Mouse (Mus musculus): ENCODE results near the gene Arl8b. TPM values are rescaled to one million over a fixed set of nuclear protein-coding genes. Genes with fewer than 3 reads are reported as not detected.
"Not testable (repeated sequence)": the region's sequence is repeated elsewhere in the genome, so short reads cannot be mapped to it uniquely, and the experiment has no call there.

Arl8b gene
- total RNA-seq, 2 experiments from 2014 or later: 92.3 to 95.7 TPM

DNA sequence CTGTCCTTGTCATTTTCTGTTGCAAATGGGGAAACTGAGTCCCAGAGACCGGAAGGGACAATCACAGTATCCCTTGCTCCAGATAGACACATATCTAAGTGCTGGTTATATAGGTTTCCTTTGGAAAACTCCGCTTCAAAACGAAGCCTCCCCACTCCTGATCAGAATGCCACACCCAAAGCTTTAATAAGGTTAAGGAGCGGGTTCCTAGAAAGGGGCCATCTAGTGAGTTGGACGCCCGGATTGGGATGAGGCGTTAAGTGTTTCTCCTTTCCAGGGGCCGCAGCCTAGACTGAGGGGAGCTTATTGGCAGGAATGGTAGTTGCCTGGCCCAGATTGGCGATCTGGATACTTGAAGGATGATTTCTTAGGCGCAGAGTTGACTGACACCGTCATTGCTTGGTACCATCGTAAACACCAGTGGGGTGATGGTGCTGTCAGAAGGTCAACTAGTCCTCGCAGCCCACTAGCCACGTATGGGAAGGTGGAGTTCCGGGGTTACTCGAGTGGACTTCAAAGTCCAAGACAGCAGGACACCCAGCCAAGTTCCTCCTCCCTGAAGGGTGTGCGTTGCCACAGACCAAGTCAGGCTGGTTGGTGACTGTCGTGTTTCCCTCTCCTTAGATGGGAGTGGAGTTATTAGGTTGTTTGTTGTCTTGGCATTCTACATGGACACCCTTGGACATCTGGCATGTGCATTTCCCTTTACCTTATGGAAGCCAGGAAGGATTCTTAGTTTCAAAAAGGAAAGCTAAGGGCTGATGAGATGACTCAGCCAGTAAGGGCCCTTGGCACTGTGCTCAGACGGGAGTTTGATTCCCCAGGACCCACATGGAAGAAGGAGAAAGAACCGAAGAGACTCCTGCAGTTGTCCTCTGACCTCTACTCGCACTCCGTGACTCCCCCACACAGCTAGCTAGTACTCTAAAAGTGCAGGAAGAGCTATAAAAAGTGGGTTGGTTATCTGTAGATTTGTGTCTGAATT lies 46.8 kb downstream of the Arl8b start:
- intact Hi-C loops (cut with DNase I): no loop called here
- DNase-seq: peak; percentile 33 to 36

DNA sequence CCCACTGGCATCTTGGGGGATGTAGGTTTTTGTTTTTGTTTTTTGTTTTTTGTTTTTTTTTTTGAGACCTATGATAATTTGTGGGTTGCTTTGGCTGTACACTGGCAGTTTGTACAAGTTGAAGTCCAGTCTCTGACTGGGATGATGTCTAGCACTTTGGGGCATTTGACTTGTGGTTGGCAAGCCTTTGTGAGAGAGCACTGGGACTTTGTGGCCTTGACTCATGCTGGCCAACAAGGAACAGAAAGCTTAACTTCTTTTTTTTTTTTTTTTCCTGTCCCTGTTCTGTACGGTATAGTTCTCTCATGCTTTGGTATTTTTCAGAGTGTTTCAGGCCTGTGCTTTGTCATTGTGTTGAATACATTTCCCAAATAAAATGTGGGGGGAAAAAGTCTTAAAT lies 49.3 kb downstream of the Arl8b start:
- intact Hi-C loops (cut with DNase I): no loop called here
- no peak for DNase-seq

DNA sequence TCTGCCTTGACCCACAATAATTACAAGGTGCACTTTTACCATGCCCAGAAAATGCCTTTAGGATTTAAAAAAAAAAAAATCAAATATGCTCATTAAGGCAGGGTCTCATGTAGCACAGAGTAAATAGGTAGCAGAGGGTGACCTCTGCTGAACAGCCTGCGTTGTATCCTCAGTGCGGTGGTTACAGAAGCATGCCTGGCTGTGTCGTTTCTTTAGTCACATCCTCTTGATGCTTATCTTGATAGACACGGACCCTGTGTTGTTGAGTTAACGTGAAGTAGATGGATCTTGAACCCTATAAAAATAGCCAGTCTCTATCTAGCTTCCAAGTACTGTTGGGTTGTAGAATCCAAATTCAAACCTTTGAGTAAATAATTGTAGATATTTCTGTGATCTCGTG lies 50.1 kb downstream of the Arl8b start:
- no peak for DNase-seq
- intact Hi-C loops (cut with DNase I): no loop called here

DNA sequence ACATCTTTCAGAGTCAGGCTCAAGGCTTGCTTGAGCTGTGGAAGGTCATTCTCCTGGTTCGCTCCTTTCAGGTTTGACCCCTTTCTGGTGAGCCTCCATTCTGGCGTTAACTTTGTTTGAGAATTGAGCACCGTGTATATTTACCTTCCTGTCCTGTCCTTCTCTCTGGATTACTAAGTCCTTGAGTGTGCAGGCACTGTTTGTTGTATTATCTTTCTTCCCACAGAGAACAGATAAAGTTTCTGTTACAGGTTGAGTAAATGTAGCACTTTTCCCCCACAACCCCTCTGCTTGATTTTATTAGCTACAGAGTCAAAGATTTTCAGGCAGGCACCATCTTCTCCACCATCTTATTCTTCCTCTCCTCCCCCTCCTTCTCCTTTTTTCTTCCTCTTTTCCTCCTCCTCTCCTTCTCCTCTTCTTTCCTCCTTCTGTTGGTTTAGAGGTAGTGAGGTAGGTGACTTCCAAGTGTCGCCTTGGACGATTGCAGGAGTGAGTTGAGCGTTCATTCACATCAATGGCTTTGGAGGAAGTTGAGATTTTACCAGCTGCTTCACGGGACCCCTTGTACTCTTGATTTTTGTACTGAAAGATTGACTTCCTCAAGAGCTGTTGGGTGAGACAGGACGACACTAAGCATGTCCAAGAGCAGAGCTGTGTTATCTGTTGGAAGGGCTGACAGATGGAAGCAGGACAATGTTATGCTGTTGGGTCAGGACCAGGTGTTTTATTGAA lies 51.2 kb downstream of the Arl8b start:
- intact Hi-C loops (cut with DNase I): no loop called here

GRCm38 (mm10) chr6:108835765-108836691 lies 53.1 kb downstream of the Arl8b start:
- peak; percentile 13 to 28 for DNase-seq

More for the DNA sequence above, 51.2 kb downstream of the Arl8b start:
- no peak for DNase-seq

GRCm38 (mm10) chr6:108837081-108837480 lies 54.2 kb downstream of the Arl8b start:
- intact Hi-C loops (cut with DNase I): no loop called here
- DNase-seq: no peak

More at GRCm38 (mm10) chr6:108835765-108836691, 53.1 kb downstream of the Arl8b start:
- intact Hi-C loops (cut with DNase I): no loop called here

GRCm38 (mm10) chr6:108837958-108838357 lies 55.1 kb downstream of the Arl8b start:
- DNase-seq: no peak
- intact Hi-C loops (cut with DNase I): no loop called here

DNA sequence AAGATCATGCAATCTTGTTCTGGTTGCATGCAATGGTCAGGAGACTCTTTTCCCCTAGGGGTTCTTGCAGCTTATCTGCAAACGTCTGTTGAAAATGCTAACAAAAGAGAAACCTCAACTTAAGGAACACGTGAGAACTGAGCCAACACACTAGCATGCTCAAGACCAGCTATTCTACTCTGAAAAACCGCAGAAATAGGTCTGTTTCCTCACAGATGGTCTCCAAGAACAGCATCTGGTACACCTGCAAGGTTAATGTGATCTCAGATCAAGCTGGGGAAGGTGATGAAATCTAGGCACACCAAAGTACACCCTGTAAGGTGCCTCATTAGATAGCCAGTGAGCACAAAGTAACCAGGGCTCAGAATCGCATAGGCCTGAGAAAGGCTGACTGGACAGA lies 56.5 kb downstream of the Arl8b start:
- DNase-seq: no peak
- intact Hi-C loops (cut with DNase I): no loop called here

- no peak for DNase-seq
- intact Hi-C loops (cut with DNase I): no loop called here
Measured at GRCm38 (mm10) chr6:108840861-108841640, 58.2 kb downstream of the Arl8b start.

GRCm38 (mm10) chr6:108843664-108844063 lies 60.8 kb downstream of the Arl8b start:
- intact Hi-C loops (cut with DNase I): no loop called here
- no peak for DNase-seq

- intact Hi-C loops (cut with DNase I): no loop called here
- DNase-seq: no peak
Measured at GRCm38 (mm10) chr6:108844093-108844492, 61.2 kb downstream of the Arl8b start.

- no peak for DNase-seq
- intact Hi-C loops (cut with DNase I): no loop called here
Measured at GRCm38 (mm10) chr6:108844771-108845170, 61.9 kb downstream of the Arl8b start.

- intact Hi-C loops (cut with DNase I): no loop called here
Measured at GRCm38 (mm10) chr6:108852088-108852670, 69.3 kb downstream of the Arl8b start.

GRCm38 (mm10) chr6:108852986-108853385 lies 70.1 kb downstream of the Arl8b start:
- DNase-seq: no peak
- intact Hi-C loops (cut with DNase I): no loop called here

More at GRCm38 (mm10) chr6:108852088-108852670, 69.3 kb downstream of the Arl8b start:
- no peak for DNase-seq

- intact Hi-C loops (cut with DNase I): no loop called here
- no peak for DNase-seq
Measured at GRCm38 (mm10) chr6:108858583-108858982, 75.7 kb downstream of the Arl8b start.

DNA sequence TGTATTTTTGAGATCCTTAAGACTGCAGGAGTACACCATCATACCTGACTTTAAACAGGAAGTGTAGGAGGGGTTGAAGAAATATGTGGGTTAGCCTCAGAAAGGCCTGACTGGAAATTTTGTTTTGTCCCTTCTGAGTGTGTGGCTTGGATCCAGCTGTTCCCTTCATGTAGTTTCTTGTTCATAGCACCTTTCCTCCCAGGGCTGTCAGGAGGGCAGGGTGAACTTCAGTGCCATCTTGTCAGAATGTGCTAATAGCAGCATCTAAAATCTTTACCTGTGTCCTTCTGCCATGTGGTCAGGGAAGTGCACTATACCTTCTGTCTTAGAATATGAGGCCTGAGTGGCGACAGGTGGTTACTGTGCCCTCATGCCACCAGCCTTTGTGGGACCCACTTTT lies 78.3 kb downstream of the Arl8b start:
- DNase-seq: no peak
- intact Hi-C loops (cut with DNase I): no loop called here

GRCm38 (mm10) chr6:108862548-108862947 lies 79.6 kb downstream of the Arl8b start:
- DNase-seq: peak in 1 of 2 experiments; percentile 4
- intact Hi-C loops (cut with DNase I): no loop called here

DNA sequence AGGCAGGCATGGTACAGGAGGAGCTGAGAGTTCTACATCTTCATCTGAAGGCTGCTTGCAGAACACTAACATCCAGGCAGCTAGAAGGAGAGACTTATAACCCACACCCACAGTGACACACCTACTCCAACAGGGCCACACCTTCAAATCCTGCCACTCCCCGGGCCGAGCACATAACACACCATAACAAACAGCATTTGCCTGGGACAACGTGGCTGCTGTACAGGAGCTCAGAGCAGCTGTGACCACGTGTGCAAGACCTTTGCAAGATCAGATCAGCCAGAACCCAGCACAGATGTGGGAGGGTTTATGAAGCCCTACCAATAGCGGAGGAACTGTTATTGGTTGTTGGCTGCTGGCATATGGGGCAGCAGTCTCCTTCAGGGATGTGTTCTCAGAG lies 83.4 kb downstream of the Arl8b start:
- DNase-seq: no peak
- intact Hi-C loops (cut with DNase I): no loop called here

GRCm38 (mm10) chr6:108869031-108869430 lies 86.1 kb downstream of the Arl8b start:
- DNase-seq; intact Hi-C loops (cut with DNase I): not testable (repeated sequence)

Data from heart, postnatal 36 days (tissue).